Mouse (Mus musculus): ENCODE measurements around the gene Emilin2. TPM values are rescaled to one million over a fixed set of nuclear protein-coding genes. Genes with fewer than 3 reads are reported as not detected.

The Emilin2 gene
- total RNA-seq, 4 experiments from 2014 or later: 3.1 to 5.2 (median 3.9) TPM

DNA sequence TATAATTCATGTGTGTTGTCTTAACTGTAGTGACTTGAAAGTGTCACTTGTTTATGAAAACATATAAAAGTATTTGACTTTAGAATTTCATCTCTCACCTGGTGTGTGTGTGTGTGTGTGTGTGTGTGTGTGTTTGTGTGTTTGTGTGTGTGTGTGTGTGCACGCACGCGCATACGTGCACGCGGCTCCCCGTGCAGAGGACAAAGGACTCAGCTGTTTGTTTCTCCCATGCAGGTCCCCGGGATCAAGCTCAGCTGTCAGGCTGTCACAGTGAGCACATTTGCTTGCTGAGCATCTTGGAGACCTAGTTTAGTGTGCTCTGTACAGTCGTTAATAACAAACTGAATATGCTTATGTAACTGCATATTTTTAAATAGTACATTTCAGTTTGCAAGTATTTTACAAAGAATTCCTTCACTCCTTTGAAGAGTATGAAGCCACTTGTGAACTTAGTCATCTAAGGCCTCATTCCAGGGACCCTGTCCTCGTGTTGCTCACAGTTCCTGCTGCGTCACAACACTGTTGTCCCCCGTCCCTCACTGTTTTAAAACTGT, 77.7 kb downstream of the Emilin2 start:
- DNase-seq (ENCODE audit: low spot score in 2 of 2): no peak

DNA sequence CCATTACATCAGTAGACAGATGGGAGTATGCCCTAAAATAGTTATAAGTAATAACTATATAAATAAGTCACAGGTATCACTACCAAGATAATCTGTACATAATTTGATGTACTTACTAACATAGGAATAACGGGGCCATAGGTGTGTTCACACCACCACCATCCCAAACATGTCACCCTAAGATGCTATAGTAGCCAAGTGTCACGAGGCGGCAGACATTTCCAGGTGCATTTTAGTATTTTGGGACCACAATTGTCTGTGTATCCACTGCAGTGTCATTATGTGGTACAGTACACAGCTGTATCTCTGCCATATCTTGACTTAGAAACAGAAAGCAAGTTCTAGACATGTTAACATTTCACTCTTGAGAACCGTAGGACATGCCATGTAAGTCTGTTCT, 78.6 kb downstream of the Emilin2 start:
- DNase-seq (ENCODE audit: low spot score in 2 of 2): no peak

DNA sequence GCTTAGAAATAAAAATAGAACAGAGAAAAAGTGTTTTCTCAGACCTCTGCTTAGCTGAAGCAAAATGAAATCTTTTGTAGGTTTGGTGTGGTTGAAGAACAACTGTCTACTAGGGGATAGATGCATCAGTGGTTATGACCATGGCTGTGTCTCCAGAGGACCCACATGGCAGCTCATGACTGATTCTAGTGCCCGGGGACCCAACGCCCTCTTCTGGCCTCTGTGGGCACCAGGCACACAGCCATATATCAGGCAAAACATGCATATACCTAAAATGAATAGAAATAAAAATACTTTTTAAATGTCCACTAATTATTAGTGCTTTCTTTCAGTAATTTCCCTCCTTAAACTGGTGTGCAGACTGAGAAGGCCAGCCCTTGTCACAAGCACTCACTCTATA, 79.8 kb downstream of the Emilin2 start:
- no peak for DNase-seq (ENCODE audit: low spot score in 2 of 2)

DNA sequence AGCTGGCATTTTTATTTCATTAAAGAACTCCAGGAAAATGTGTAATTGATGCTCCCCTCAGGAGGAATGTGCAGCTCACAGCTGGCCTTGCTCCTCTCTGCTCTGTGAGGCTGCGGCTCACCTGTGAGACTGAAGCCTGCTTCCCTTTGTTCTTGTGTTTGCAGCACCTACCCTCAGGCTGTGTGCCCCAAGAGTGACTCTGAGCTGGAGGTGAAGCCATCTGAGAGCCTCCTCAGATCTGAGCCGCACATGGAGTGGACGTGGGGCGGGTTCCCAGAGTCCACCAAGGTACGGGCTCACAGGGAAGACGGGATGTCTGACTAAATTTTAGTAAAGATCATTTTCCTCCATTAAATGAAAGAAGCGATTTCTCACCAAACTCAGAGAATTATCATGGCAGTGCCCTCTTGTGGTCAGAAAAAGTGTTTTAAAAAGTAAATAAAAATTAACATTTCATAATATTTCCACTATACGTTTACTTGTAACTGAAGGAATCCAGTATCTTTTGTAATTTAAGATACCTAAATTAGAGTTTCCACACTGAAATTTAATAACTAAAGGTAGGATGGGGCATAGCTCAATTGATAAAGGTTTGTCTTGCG, 81.6 kb downstream of the Emilin2 start:
- no peak for DNase-seq (ENCODE audit: low spot score in 2 of 2)

DNA sequence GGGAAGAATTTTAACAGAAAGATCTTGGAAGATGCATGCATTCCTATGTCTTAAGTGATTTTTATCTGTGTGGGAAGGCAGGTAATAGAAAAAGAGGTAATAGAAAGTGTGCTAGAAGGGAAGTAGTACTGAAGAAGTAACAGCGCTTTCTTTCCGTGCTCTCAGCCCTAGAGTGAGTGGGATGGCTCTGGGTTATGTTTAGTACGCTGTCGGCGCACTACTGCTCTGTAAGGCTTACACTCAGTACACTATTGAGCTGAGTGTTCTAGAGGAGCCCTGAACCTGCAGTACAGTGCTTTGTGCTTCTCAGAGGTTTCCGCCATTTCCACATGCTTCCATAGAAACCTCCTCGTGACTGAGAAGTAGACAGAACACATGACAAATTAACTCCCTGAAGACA, 83.1 kb downstream of the Emilin2 start:
- DNase-seq (ENCODE audit: low spot score in 2 of 2): no peak

DNA sequence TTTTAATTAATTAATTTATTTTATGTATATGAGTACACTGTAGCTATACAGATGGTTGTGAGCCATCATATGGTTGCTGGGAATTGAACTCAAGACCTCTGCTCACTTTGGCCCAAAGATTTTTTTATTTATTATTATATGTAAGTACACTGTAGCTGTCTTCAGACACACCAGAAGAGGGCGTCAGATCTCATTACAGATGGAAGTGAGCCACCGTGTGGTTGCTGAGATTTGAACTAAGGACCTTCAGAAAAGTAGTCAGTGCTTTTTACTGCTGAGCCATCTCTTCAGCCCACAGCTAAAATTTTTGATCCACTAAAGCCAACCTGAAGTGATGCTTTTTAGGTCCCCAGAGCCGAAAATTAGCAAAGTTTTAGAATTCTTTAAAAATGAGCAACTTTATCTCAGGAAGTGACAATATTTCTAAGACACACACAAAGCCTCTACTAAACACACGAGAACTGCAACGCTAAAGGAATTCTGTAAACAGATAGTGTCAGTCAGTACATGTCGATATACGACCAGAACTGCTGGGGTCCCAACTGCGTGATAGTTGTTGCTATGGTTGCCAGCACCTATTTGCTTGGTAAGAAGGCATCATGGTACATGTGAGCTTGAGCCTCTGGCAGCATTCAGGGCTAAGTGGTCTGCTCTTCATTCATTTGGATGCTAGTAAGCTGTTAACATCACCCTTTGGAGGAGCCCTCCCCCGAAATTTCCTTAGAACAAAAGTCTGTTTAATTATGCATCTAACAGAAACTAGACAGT, 84.5 kb downstream of the Emilin2 start:
- DNase-seq (ENCODE audit: low spot score in 2 of 2): no peak

DNA sequence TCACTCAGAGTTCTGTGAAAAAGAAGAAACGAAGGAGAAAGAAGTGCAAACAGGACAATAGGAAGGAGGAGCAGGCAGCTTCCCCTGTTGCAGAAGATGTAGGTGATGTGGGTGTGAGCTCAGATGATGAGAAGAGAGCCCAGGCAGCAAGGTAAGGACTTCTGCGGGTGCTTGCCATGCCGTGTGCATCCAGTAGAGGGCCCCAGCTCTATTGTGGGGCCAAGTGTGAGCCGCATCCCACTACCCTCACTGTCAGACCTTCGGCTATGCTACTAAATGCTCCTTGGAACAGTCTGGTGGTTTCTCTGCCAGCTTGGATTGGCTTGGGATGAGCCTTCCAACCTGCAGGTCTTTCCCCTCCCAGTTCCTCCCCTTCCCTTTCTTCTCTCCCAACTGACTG, 86.7 kb downstream of the Emilin2 start:
- no peak for DNase-seq (ENCODE audit: low spot score in 2 of 2)

DNA sequence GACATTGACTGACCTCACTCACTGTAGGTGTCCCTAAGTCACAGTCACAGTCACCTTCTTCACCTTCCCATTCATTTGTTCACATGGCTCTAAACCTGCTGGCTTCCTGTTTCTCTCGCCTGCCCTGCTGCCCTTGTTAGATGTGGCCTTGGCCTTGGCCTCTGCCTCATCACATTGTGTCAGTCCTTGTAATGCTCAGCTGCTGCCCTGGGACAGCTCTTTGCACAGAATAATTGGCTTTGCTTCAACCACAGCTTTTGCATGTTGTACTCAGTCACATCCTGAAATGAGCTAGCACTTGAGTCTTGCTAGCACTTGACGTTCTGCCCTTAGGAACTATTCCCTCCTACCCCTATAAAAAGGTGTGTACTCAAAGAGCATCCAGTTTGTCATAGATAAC, 87.3 kb downstream of the Emilin2 start:
- DNase-seq (ENCODE audit: low spot score in 2 of 2): no peak

DNA sequence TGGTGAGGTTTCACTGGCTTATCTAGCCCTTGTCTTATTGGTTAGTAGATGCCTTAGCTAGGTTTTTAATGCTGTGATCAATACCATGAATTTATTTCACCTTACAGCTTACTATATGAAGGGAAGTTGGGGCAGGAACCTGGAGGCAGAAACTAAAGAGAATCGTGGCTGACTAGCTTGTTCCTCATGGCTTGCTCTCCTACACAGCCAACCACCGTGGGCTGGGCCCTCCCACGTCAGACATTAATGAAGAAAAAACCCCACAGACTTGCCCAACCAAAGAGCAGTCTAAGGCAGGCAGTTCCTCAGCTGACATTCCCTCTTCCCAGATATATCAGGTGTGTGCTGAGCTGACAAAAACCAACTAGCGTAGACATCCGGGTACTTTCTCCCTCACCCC, 88.1 kb downstream of the Emilin2 start:
- no peak for DNase-seq (ENCODE audit: low spot score in 2 of 2)

DNA sequence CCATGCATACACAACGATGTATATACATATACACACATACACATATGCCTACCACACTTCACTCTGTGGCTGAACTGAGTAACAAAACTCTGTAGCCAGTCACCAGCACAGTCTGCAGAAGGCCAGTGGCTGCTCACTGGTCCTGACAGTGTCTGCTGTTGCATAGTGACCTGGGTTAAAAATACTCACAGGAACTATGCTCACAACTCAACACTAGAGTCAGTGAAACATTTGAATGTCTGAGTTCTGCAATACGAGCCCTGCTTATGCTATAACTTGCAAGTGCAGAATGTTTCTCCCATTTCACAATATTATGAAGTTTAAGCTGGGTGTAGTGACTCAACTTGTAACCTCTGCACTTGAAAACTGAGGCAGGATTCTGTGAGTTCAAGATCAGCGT, 90.4 kb downstream of the Emilin2 start:
- no peak for DNase-seq (ENCODE audit: low spot score in 2 of 2)

DNA sequence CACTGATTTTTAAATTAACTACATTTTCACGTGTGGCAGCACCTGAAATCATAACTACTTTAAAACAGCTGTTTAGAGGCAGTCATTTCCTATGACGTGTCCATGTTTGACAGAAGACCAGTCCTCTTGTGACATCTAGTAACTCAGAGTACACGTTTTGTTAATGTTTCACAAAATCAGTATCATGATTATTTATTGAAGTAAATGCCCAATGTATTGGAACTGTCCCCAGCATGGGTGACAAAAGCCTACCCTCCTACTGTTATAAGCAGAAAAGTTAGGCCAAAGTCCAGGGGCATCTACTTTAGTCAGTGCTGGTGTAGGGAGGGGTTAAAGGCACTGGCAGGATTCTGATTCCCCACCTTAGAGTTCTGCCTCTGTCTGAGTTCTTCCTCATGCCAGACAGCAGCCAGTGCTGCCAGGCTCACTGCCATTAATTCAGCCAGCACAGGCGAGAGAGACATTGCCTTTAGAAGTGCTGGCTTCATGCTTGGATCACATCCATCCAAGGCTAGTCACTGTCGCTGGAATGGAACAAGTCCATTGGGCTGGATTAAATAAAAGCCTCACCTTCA, 94.6 kb downstream of the Emilin2 start:
- DNase-seq (ENCODE audit: low spot score in 2 of 2): no peak

DNA sequence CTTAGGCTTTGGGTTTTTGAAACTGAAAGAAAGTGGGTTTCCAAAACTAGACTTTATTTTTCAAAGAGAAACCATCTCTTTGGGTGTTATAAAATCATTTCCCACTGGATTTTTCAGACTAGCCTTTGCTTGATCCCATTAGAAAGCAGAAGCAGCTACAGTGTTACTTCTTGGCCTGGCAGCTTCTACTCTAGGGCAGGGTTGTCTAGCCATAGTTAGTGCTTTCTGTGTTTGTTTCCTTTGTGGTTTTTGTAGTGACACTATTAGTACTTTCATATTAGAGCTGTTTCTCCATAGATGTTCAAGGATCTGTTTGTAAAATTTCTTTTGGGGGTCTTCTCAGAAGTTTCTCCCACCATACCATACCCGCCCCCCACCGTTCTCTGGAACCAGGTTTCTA, 95.5 kb downstream of the Emilin2 start:
- no peak for DNase-seq (ENCODE audit: low spot score in 2 of 2)

DNA sequence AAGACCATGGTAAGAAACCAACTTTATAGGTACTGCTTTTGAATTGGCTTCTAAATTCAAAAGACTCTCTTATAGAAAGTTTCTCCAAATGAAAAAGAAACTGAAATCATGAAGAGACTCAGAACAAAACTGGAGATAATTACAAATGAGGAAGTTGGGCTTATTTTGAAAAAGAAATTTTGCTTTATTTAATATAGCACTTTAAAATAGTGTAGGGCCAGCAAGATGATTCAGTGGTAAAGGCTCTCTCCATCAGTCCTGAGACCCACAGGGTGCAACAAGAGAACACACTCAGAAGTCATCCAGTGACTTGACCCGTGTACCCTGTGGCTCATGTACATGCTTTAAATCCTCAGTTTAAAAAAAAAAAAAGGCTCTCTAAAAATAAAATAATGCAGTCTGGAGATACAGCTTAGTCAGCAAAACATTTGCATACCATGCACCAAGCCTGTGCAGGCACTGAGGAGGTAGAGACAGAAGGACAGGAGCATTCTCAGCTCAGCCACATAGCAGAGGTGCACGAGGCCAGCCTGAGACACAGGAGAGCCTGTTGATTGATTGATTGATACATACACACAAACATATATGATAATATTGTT, 96.4 kb downstream of the Emilin2 start:
- DNase-seq (ENCODE audit: low spot score in 2 of 2): no peak

DNA sequence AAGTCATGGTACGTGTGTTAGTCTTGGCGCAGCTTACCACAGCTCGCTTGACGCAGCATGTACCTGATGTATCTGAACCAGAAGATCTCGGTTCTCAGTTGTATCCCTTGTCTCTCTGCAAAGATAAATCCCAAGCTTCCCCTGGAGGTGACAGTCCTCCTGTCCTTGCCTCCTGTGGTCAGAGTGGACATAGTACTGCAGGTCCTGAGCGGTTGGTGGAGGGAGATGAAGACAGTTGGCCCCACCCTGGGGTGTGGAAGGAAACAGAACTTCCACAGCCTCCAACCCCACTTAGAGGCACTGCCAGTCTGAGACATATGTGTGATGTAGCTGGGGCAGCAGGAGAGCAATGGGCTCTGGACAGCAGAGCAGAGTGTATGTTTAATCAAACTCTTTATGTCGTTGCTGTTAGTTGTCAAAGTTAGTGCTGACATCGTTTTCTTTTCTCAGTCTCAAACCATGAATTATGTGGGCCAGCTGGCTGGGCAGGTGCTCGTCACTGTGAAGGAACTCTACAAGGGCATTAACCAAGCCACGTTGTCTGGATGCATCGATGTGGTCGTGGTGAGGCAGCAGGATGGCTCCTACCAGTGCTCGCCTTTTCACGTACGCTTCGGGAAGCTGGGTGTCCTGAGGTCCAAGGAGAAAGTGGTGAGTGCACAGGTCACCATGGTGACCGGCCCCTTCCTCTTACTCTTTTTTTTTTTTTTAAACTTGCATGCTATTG, 97.1 kb downstream of the Emilin2 start:
- DNase-seq (ENCODE audit: low spot score in 2 of 2): no peak

DNA sequence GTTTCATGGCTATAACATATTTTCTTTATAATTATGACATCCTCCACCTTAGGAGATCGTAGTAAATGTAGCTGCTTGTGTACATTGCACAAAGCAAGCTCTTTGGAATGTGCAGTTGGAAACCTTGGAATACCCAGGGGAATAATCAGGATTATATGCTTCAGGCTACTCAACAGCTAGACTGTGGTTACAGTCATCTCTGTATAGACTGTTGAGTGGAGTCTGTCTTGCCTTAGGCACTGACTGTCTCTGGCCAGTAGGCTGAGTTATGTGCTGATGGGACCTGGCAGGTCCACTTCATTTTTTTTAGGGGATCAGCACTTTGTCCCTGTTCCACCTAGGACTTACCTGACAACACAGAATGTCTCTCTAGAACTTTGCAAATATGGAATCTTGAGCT, 98.1 kb downstream of the Emilin2 start:
- DNase-seq (ENCODE audit: low spot score in 2 of 2): no peak

DNA sequence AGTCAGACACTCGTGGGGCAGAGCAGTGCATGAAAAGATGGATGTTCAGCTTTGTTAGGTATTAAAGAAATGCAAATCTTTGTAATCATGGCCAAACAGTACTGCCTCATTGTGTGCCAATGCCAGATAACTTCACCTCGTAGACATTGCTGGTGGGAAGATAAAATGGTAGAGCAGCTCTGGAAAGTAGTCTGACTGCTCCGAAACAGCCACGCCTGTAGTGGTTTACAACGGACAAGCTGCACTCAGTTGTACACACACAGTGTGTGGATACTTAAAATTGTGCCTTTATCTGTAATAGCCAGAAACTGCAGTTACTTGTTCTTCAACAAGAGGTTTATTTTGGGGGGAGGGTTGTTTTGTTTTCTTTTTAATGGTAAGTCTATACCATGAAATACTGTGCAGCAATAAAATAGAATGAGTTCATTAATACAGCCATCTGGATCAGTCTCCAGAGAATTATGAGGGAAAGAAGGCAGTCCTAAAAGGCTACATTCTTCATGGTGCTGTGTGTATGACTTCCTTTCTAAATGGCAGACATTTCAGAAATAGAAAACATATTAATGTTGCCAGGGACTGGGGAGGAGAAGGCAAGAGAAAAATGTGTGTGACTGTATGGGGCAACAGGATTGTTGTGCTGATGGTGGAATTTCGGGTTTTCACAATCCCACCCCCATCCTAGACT, 99.7 kb downstream of the Emilin2 start:
- no peak for DNase-seq (ENCODE audit: low spot score in 2 of 2)

DNA sequence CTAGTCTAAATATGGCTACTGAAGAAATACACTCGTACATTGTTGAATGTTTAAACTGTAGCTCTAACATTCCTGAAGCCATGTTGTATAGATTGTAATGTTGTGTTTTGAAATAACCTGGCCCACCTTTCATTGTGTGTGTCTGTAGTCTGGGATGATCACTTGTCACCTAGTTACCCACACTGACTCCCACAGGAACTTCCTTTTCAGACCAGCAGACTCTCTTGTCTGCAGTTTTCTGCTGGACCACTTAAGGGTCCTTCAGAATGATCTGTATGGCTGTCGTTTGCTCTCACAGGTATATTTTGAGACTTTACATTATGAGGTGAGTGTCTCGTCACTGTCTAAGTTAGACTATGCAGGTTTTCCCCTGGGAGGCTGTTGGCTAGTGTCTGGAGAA, 101.8 kb downstream of the Emilin2 start:
- no peak for DNase-seq (ENCODE audit: low spot score in 2 of 2)

DNA sequence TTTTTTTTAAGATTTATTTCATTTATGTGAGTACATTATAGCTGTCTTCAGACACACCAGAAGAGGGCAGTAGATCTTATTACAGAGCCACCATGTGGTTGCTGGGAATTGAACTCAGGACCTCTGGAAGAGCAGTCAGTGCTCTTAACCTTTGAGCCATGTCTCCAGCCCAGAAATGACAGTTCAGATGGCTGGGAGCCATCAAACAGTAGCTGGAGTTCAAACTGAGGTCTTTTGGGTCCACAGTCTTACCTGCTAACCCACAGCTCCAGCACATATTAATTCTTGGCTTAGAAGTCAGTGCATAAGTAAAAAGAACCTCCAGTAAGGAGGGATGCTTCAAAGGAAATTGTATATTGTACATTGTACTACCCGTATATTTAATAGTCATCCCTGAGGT, 102.9 kb downstream of the Emilin2 start:
- no peak for DNase-seq (ENCODE audit: low spot score in 2 of 2)

DNA sequence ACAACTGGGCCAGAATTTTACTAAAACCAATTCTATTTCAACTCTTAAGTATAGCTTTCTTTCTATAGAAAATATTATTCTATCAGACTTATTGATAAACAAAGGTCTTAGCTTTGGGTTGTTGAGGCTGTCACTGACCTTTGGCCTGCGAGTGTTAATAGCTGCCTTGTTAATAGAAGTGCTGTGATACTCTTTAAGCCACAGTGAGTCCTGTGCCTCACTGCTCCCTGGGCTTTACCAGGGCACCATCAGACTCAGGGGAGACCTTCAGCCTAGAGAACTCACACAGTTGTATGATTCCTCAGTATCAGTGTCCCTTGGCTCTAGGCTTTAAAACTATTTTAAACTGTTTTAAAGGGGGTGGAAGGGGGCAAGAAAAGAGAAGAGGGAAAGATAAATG, 103.4 kb downstream of the Emilin2 start:
- DNase-seq (ENCODE audit: low spot score in 2 of 2): no peak

DNA sequence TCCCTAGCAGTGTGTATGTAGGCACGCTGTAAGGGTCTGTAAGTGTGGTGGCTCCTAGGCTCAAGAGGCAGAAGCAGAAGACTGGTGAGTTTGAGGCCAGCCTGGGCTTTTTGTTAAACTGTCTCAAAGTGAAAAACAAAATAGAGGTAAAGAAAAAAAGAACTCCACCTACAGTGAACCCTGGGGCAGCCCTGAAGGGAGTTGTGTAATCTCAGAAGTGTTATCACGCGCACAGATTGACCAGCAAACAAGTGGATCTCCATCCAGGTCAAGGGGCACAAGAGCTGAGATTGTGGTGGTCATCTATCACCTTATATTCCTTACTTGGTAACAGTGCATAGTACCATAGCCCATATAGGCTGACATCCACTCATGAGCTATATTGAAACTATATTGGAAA, 104.5 kb downstream of the Emilin2 start:
- no peak for DNase-seq (ENCODE audit: low spot score in 2 of 2)

All from layer of hippocampus, adult 8-10 months (tissue).